In the genomic region with DNA sequence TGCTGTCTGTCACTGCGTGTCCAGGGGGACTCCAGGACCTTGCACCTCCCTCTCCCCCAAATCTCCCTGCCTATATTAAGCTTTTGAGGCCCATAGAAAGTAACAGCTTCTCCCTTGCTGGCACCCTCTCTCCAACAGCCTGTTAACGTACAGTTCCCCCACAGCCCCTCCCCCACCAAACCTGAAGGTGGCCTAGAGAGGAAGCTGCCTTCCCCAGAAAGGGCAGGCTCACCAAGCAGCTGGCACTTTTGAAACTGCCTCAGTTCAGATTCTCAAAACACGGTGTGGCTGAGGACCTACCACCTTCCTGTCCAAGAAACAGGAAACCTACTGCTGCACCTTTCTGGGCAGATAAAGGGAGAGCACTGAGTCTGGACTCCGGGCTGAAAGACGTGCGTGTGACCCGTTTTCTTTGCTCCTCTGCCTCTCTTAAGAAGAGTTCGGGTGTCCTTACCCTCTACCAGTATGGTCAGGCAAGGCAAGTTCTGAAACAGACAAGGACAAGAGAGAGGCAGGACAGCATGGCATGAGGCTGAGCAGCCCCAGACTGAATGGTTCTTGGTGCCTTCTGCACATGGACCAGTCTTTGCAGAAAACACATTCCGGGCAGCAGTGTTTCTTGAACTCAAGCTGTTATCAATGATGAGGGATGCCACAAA, we compare ENCODE assay signal across 1 mouse cellular context.
TF ChIP-seq lines count a peak whose summit lies in the region.

No protein-coding gene starts in this region.

TF ChIP-seq in CH12.LX, 34 proteins besides CTCF, POLR2A, EP300 and RAD21:
- peak; percentile 60; the same call in 1 of the 2 replicates for TF ChIP-seq MYC (IDR thresholded peaks at IDR 0.05; ENCODE audit: low read depth, low read length)
- TF ChIP-seq MAX (IDR thresholded peaks at IDR 0.05; ENCODE audit: low read length) = 0 out of 2 replicates have a peak, but pooled peaks have one; percentile 33
- TF ChIP-seq ELF1 (IDR thresholded peaks at IDR 0.05; ENCODE audit: low read depth, low read length) = peak; percentile 41; the same call in 1 of the 2 replicates
- peak; percentile 36; the same call in 1 of the 2 replicates for TF ChIP-seq ETS1 (conservative IDR thresholded peaks at IDR 0.05; ENCODE audit: low read depth, low read length)
- peak; percentile 51 for TF ChIP-seq IRF4 (IDR thresholded peaks at IDR 0.05; ENCODE audit: low read depth, low read length)
- peak; percentile 50; the same call in 1 of the 2 replicates for TF ChIP-seq MXI1 (IDR thresholded peaks at IDR 0.05; ENCODE audit: low read depth, low read length)
- 0 out of 2 replicates have a peak, but pooled peaks have one; percentile 47 for TF ChIP-seq CHD1 (IDR thresholded peaks at IDR 0.05; ENCODE audit: low read depth, low read length)
- TF ChIP-seq MEF2A (IDR thresholded peaks at IDR 0.05; ENCODE audit: borderline replicate concordance, low read depth, low read length) = 0 out of 2 replicates have a peak, but pooled peaks have one; percentile 33
- TF ChIP-seq RCOR1 (conservative IDR thresholded peaks at IDR 0.05; ENCODE audit: low read depth, low read length) = 0 out of 2 replicates have a peak, but pooled peaks have one; percentile 46
- no peak for TF ChIP-seq GABPA (IDR thresholded peaks at IDR 0.05; ENCODE audit: insufficient replicate concordance, low read depth, low read length)
- no peak for TF ChIP-seq ZNF384 (IDR thresholded peaks at IDR 0.05; ENCODE audit: low read depth, low read length)
- TF ChIP-seq CHD2 (IDR thresholded peaks at IDR 0.05; ENCODE audit: low read length) = peak; percentile 85
- TF ChIP-seq SMC3 (IDR thresholded peaks at IDR 0.05; ENCODE audit: low read depth, low read length) = no peak
- TF ChIP-seq JUN (IDR thresholded peaks at IDR 0.05; ENCODE audit: insufficient read depth, low read depth, low read length) = no peak
- TF ChIP-seq USF1 (IDR thresholded peaks at IDR 0.05; ENCODE audit: low read depth, low read length) = no peak
- TF ChIP-seq SIN3A (IDR thresholded peaks at IDR 0.05; ENCODE audit: low read length) = peak; percentile 85
- TF ChIP-seq TBP (conservative IDR thresholded peaks at IDR 0.05; ENCODE audit: low read depth, low read length) = no peak
- TF ChIP-seq ZMIZ1 (IDR thresholded peaks at IDR 0.05; ENCODE audit: low read depth, low read length) = no peak
- peak; percentile 77 for TF ChIP-seq TCF12 (IDR thresholded peaks at IDR 0.05; ENCODE audit: low read depth, low read length)
- TF ChIP-seq USF2 (conservative IDR thresholded peaks at IDR 0.05; ENCODE audit: low read depth, low read length) = no peak
- 0 out of 2 replicates have a peak, but pooled peaks have one; percentile 16 for TF ChIP-seq NELFE (IDR thresholded peaks at IDR 0.05; ENCODE audit: low read depth, low read length)
- 0 out of 2 replicates have a peak, but pooled peaks have one; percentile 23 for TF ChIP-seq HCFC1 (IDR thresholded peaks at IDR 0.05; ENCODE audit: low read depth, low read length)
- no peak for TF ChIP-seq E2F4 (IDR thresholded peaks at IDR 0.05; ENCODE audit: insufficient replicate concordance, low read depth, low read length)
- 0 out of 2 replicates have a peak, but pooled peaks have one; percentile 65 for TF ChIP-seq UBTF (IDR thresholded peaks at IDR 0.05; ENCODE audit: low read depth, low read length)
TF ChIP-seq in CH12.LX: peak in this region for 15.
